Mouse (Mus musculus) adrenal gland, adult 18-20 months (tissue): ENCODE measurements around the gene Hdac7. TPM values are rescaled to one million over a fixed set of nuclear protein-coding genes. Genes with fewer than 3 reads are reported as not detected.

Source experiments
- DNase-seq, 2 experiments: peaks; one replicate each; pipeline ENCODE4 v3.0.0; 2021 to 2022; ENCODE audit warnings: low spot score in 2 of 2
- total RNA-seq, 2 experiments: library from RNA; stranded (reverse); gene quantifications; 1 replicate in 1 of 2; 2 replicates in 1 of 2; pipeline ENCODE4 v1.2.3; 2021

The Hdac7 gene
- total RNA-seq, 2 experiments from 2014 or later: 29.7 to 55.2 TPM

DNA sequence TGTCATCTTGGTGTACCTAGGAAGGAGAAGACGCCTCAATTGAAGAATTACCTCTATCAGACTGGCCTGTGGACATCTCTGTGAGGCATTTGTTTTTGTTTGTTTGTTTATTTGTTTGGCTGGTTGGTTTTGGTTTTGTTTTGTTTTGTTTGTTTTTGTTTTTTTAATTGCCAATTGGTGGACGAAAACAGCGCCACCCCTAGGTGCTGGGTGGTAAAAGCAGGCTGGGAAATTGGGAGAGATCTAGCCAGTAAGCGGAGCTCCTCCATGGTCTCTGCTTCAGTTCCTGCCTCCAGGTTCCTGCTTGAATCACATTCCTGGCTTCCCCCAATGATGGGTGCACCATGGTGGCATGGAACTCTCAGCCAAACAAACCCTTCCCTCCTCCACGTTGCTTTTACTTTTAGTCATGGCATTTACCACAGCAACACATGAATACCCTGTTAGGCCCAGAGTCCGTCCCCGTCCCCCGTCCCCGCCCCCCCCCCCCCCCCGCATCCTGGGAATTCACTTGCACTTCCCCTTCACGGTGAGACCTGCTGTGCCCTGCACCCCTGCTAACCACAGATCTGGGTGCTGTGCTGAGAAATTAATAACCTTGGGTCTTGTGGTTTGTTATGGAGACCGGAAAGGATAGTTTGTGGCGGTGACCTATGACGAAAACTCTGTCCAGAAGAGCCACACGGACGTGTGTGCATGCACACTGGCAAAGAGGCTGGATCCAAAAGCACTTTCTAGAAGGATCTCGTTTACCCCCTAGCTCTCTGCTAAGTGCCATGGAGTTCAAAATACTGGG is 27.9 kb downstream of the Hdac7 start:
- no peak for DNase-seq

DNA sequence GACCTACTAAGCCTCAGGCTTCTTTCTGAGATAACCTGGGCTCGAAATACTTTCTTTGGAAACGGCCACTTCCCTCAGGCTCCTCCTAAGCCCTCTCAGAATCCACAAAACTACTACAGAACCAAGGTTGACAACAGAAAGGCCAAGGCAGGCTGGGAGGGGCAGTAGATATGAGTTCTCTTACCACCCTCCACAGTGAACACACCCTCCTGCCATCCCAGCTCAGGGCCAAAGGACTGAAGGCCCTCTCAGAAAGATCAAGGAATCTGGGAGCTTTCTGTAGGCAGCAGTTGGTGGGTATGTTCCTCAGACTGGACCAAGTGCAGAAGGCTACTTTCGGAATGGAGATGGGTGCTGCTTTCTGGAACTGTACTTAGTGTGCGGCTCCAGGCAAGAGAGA is 29.0 kb downstream of the Hdac7 start:
- no peak for DNase-seq

DNA sequence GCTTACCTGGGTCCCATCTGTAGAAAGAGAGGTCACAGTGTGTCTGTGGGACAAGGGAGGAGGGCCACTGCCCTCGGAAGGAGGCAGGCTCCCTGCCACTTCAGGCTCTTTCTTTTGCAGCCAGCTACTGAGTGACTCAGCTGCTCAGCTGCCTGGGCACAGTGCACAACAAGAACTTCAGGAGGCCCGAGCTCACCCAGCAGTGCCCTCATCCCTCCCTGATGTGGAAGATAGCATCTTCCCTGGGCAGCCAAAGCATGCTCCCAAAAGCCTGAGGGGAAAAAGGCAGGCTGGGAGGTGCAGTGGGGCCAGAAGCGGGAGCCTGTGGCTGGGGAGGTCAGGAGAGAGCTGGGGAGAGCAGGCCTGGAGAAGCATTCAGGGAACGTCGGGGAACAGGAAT is 29.6 kb downstream of the Hdac7 start:
- no peak for DNase-seq

DNA sequence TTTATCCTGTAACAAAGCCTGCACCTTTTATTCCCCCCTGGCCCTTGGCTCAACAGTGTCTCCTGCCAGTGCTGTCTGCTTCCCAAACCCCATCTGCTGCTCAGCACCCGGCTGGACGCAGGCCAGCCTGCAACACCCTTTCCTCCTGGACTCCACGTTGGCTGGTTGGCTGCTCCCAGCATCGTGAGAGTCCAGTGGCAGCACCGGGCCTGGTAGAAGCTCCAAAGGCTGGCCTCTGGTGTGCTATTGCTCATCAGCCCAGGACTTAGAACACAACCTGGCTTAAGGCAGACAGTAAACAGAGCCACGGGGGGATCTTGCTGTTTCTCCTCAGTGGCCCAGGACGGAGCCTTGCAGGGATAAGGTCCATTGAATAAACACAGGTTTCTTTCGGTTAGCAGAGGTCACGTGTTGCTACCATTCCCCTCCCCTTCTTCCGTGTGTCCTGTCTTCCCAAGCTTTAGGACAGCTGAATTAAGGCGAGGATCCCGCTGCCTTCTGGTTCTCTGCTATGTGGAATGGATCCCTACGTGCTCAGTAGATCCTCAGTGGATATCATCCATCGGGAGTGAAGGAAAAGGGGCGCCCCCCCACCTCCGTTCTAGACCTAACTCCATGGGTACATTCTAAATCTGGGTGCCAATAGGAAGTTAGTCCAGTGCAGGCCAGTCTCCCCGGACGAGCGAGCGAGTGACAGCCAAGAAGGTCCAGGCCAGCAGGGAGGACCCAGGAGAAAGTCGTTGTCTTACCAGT is 30.7 kb downstream of the Hdac7 start:
- DNase-seq: peak; percentile 37 to 40

DNA sequence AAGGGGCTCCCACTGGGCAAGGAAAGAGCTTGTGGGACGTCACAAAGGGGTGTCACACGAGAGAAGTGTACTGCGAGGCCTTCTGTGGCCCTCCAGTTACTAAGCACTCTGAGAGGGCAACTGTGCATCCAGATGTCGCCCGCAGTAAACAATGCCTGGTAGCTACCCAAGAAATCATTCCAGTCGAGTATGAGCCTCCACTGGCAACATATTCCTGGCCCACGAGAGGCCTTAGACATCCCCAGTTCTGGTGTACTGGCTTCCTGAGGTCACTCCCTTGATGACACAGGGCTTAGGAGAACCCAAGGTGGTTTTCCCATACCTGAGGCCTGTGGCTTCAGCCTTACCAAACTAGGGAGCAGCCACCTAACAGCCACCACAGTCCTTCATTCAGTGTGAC is 31.4 kb downstream of the Hdac7 start:
- no peak for DNase-seq

DNA sequence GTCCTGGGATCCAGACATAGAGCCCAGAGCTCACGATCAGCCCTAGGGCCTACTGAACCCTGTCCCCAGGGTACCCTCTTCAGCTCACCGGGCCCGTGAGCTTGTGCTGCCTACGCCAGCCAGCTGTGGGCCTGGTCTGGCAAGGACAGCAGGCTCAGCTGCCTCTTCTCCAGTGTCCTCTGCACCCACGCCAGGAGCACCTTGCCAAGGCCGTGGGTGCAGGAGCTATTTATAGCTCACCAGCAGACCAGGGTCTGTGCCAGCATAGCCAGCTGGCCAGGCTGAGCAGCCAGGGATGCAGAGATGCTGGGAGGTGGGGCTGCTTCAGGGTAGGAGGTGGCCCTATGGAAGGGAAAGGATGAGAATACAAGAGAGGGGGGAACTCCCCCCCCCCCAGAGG is 32.2 kb downstream of the Hdac7 start:
- peak in 1 of 2 experiments; percentile 56 for DNase-seq

DNA sequence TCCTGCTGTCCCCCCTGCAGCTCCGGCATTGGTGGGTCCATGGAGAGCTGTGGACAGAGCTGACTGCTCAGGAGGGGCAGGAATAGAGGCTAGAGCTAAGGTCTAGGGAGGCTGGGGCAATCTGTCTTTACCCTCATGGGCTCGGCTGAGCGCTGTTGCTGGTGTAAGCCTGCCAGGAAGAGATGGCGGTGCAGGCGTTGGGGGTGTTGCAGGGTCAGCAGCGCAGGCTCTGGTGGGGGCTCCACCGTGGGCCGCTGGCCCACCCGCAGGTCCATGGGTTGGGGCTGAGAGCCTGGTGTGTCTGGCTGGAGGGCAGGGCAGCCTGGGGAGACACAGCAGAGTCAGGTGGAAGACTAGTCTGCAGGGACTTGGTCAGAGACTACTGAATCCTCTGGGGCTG is 33.0 kb downstream of the Hdac7 start:
- peak in 1 of 2 experiments; percentile 16 for DNase-seq

DNA sequence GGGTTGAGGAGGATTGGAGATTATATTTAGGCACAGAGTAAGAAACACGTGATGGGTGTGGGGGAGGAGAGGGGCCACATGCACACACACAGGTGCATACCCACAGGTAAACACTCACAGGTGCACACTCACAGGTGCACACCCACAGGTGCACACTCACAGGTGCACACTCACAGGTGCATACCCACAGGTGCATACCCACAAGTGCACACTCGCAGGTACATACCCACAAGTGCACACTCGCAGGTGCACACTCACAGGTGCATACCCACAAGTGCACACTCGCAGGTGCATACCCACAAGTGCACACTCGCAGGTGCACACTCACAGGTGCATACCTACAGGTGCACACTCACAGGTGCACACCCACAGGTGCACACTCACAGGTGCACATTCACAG is 33.9 kb downstream of the Hdac7 start:
- DNase-seq: no peak

DNA sequence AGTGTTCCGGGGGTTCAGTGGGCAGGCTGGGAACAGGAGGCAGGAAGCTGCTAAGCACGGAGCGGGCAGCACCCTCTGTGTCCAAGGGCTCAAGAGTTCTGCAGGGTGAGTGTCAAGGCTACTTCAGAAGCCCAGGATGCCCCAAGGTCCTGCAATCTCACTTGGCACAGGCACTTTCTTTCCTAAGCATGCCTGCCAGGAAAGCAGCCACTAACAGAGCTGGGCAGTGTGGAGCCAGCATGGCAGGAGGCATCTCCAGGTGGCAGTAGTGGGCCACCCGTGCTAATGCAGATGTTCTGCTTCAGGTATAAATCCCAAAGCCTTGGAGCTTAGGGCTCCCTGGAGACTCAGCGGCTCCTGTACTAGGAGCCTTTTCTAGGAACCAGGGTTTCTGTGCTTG is 34.4 kb downstream of the Hdac7 start:
- DNase-seq: peak in 1 of 2 experiments; percentile 51

DNA sequence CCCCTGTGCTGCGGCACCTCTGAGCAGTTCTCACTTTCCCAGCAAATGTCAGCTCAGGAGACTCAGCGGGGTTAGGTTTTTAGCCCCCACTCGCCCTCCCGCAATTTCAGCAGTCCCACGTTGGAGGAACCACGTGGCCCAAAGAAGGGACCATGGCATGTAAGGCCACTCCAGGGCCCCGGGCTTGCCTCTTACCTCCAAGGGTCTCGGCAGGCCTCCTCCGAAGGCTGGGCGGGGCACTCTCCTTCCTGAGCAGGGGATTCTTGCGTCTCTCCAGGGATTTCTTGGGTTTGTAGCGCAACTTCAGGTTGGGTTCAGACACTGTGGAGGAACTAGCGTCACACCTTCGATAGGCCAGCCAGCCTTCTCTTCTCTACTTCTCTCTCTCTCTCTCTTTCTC is 35.1 kb downstream of the Hdac7 start:
- DNase-seq: peak in 1 of 2 experiments; percentile 12

DNA sequence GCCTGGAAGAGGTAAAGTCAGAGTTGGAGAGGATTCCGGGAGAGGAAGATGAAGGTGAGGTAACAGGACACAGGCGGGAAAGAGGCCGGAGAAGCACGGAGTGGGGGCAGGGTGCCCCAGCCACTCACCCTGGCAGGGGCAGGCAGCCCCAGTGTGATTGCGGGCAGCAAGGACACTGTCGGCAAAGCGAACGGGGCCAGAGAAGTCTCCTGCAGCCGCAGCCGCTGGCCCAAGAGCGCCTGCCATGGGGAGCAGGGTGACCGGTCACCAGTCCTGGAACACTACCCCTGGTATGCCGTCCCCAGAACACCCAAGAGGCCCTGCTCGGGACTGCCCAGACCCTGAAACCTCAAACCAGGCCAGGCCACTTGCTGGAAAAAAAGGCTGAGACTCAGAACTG is 35.8 kb downstream of the Hdac7 start:
- no peak for DNase-seq

DNA sequence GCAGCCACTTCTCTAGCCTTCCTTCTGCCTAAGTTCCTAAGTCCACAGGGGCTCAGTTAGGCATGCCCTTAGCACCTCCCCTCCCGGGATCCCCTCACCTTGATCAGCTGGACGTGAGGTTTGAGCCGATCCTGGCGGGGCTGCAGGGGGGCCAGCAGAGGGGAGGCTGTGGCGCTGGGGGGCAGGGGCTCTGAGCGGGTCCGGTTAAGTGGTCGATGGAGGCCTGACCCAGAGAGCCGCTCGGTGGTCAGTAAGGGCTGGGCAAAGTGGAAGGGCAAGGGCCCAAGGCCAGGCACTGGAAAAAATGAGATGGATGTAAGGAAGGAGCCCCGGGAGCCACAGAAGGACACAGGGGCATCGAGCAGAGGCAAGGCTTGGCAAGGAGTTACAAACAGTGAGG is 36.4 kb downstream of the Hdac7 start:
- no peak for DNase-seq

DNA sequence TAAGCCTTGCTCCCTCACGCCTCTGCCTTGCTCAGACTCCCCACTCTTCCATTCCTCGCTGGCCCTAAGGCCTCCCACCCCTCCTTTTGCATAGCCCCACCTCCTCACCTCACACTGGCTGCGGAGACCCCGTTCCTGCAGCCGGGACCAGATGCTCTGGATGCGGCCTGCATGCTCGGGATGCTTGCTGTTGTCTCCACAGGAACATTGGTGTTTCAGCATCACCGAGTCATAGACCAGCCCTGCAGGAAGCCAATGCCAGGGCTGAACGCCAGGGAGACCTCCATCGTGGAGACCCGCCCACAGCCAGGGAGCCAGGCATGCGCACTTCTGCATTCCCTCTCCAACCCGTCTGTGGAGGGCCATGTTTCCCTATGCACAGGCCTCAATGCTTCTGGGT is 41.7 kb downstream of the Hdac7 start:
- no peak for DNase-seq

DNA sequence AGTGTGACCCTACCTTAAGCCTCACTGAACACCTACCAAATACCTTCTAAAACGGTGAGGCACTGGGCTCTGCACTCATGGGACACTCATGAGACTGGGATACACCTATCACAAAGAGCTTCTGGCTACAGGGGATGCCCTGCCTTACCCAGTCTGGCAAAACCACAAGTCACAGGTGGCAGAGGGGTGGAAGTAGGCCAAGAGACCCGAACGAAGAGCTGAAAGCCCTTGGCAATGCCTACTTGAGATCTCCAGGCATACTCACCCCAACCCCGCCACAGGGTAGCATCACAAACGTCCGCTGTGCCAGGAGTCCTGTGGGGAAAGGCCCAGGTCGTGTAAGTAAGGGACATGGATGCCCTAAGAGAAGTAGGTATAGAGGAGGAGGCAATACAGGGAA is 42.5 kb downstream of the Hdac7 start:
- no peak for DNase-seq

DNA sequence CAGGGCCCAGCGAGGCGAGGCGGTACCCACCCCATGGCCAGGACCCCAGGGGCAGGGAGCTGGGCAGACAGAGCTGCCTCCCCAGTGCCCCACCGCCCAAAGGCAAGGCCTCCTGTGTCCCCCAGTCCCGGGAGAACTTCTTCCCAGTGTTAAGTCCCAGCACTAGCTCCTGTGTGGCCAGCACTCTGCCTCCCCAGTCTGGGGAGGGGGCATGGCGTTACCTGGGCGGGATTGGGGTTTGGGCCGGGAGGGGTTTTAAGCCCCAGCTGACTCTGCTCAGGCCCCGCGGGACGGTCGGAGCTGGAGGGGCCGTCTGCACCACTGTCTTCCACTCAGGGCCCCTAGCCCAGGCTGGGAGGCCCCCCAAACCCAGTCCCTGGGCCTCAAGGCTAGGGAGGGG is 43.4 kb downstream of the Hdac7 start:
- DNase-seq: no peak

DNA sequence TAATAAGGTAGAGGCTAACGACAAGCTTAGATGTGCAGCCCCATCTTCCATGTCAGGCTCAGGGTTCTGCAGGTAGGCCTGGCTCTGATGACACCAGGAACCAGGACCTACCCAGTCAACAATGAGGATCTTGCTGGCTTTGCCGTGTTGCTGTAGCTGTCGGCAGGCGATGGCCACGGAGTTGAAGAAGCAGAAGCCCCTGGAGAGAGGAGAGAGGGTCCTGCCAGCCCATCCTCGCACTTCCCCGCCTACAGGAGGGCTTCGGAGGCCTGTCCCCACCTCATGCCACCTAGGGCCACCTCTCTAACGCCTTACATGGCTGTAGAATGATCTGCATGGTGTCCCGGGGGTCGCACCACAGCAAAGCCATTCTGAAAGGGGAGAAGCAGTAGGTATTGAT is 44.9 kb downstream of the Hdac7 start:
- no peak for DNase-seq

DNA sequence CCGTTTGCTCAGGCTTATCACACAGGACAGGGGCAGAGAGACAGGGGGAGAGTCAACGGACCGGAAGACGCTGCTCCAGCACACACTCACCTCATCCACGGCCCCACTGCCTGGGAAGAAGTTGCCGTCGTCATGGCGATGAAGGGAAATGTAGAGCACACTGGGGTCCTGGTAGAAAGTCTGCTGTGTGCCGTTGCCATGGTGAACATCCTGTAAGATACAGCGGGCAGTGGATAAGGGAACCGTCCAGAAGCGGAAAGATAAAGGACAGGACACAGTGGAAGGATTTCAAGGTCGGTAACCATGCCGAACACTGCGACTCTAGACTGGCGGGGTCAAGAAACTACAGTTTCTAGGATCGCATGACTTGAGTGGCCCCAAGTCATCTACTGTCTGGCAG is 46.2 kb downstream of the Hdac7 start:
- no peak for DNase-seq

DNA sequence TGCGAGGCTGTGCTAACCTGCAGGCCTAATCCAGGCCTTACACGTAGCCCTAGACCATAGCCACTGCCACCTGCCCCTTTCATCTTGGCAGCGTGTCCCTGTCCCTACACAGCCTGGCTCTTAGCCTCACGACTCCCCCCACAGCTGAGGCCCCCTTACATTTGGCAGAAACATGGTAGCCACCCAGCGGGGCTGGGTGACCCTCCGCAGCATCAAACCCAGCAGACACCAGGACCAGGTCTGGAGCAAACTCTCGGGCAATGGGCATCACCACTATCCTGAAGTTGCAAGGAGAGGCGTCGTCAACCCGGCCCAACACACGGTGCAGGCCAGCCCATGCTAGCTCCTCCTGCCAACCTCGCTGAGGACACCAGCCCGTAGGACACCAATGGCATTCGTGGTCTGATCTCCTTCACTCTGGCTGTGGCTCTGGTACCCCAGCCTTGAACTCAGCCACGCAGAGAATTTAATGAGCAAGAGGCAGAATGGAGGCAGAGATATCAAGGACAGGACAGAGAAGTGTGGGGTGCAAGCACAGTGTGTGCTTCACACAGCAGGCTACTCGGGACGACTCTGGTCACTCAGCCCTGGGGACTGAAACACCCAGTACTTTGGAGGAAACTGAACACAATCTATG is 47.5 kb downstream of the Hdac7 start:
- no peak for DNase-seq

DNA sequence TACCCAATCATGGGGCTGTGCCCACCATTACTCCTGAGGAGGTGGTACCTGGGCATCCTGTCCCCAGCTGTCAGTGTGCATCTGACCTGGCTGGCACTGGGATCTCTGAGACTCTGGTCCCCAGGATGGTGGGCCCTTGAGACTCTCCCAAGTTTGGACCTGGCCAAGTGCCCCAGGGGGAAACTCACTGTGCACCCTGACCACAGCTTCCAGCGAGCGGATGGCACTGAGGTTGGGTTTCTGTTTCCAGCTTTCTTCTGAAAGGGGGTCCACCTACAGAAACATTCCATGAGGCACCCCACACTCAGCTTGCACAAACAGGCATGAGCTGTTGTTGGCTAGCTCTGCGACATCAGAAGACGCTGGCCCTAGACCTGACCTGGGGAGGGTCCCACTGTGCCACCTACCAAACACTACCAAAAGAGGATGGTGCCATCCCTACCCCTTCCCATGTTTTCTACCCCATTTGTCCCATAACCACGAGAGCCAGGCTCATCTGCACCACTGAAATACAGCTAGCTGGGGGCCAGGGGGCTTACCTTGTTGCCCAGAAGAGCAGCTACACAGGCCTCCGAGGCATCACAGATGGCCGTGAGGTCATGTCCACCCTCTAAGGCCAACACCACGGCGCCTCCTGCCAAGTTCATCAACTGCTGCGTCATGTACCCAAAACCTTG is 48.6 kb downstream of the Hdac7 start:
- no peak for DNase-seq

DNA sequence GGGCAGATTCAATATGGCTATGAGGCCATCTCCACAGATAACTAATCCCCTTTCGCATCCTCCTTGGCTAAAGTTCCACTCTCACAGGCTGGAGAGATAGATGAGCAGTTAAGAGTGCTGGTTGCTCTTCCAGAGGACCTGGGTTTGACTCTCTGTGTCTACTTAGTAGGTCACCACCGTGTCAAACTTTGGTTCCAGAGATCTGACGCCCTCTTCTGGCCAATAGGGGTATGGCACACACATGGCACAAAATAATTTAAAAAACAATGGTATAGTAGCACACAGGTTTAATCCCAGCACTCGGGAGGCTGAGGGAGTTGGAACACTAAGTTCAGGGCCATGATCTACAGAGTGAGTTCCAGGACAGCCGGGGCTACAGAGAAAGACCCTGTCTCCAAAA is 50.0 kb downstream of the Hdac7 start:
- no peak for DNase-seq

DNA sequence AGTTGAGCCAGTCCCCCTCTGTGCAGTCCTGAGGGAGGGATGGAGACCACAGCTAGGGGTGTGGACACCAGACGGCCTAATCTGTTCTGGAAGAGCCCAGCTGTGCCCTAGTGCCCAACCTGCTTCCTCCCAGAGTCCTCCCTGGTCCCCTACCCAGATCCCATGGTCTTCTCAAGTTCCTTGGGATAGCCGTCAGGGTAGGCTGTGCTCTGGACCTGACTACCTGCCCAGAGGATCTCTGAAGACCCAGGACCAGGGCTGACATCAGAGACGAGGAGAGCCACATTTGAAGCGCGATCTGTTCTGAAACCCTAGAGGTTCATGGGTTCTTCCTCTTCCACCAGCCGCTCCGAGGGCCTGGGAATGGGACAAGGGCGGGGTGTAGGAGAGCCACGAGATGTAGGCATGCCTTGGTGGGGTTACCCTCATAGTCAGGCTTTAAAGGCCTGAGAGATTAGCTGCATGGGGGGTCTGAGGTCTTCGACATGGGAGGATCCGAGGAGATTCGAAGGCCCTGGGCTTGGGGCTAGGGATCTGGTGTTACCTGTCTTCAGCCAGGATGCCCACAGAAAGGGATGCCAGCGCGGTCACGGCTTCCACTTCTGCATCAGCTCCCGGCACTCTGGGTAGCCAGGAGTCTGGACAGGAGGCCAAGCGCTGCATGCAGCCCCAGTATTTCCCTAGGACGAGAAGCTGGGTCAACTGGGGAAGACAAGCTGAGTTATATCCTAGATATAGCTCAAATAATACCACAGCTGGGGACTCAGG is 50.7 kb downstream of the Hdac7 start:
- DNase-seq: no peak
